Mouse (Mus musculus): ENCODE measurements around the gene Ntm. TPM values are rescaled to one million over a fixed set of nuclear protein-coding genes. Genes with fewer than 3 reads are reported as not detected.
A peak's percentile ranks its signal among the peaks of the same experiment; 100 is the strongest.

Gene Ntm
- total RNA-seq, 2 experiments from 2014 or later: 2.2 to 2.7 TPM

DNA sequence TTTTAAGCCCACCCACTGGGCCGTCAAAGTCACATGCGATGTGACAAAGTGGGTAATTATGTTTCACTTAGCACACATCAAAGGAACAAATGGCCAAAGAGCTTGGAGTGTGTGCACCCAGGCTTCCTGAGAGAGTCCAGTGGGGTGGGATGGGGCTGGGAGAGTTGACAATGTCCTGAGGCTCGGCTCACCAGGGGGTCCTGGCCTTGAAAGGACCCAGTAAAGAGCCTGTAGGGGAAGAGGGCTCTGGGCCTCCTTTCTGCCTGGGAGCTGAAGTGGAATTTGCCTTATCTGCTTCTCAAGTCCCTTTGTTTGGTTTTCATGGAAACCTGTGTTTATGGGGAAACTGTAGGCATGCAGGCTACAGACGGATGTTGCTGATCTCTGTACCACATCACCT, 529.0 kb downstream of the Ntm start:
- no peak for DNase-seq (ENCODE audit: low spot score)
- intact Hi-C loops (cut with DNase I): no loop called here

GRCm38 (mm10) chr9:29433156-29433555, 529.8 kb downstream of the Ntm start:
- no peak for DNase-seq (ENCODE audit: low spot score)
- intact Hi-C loops (cut with DNase I): no loop called here

DNA sequence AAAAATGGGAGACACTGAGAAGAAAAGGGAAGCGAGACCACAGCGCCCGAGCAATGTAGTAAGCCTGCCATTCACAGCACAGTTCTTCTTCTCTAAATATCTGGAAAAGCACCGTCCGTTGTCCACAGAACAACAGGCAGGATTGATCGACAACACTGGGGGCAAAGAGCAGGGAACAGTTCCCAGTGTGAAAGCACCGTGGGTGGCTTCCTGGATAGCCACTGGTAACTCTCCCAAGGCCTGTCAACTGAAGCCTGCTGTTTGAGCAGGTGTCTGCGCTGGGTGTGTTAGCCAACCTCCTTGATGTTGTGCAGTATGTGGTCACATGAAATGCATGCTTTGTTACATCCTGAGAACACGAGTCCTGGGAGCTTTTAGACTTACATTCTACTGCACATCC, 531.4 kb downstream of the Ntm start:
- DNase-seq (ENCODE audit: low spot score): no peak
- intact Hi-C loops (cut with DNase I): no loop called here

DNA sequence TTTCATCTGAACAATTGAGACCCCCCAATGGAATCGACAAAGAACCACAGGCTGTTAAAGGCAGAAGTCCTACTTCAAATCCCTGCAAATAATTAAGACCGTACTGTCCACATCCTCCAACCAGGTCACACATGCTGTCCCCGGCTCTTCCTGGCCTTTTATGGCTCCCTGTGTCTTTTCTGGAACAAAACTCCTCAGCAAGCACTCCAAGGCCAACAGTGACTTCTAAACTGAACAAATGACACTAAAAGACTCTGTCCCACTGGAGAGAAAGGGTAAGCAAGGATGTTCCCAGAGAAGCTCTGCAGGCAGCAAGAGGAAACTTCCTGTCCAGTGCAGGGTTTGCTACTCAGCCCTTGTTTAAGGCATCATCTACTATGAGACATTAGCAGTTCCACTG, 532.8 kb downstream of the Ntm start:
- intact Hi-C loops (cut with DNase I): no loop called here
- DNase-seq (ENCODE audit: low spot score): no peak

- DNase-seq (ENCODE audit: low spot score): no peak
- intact Hi-C loops (cut with DNase I): no loop called here
These were observed 534.6 kb downstream of the Ntm start for GRCm38 (mm10) chr9:29428322-29428721.

- intact Hi-C loops (cut with DNase I): no loop called here
- DNase-seq (ENCODE audit: low spot score): no peak
These were observed 536.7 kb downstream of the Ntm start for GRCm38 (mm10) chr9:29426261-29426660.

- intact Hi-C loops (cut with DNase I): no loop called here
These were observed 547.4 kb downstream of the Ntm start for GRCm38 (mm10) chr9:29415578-29415977.

DNA sequence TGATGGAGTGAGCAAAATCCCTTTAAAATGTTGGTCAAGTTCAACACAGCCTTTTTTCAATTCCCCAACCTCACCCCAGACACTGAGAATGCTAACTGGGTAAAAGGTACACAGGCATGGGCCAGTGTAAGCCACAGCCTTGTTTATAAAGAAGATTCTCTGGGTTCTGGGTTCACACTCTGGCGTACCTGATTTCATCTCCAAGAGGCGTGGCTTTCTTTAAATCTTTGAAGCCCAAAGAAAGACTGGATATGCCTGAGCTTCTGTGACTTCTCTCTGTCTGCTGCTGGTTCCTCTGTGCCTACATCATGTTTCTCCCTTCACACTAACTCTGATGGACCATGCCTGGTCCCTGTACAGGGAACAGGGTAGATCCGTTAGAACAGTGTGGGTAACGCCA, 549.8 kb downstream of the Ntm start:
- intact Hi-C loops (cut with DNase I): loop anchor here (2.0 kb wide), 1 partner anchor 230 kb away; no protein-coding TSS in a partner anchor
- no peak for DNase-seq (ENCODE audit: low spot score)

More at GRCm38 (mm10) chr9:29415578-29415977, 547.4 kb downstream of the Ntm start:
- DNase-seq (ENCODE audit: low spot score): no peak

GRCm38 (mm10) chr9:29412181-29412771, 550.7 kb downstream of the Ntm start:
- peak; percentile 3 for DNase-seq (ENCODE audit: low spot score)
- intact Hi-C loops (cut with DNase I): loop anchor here (2.0 kb wide), 1 partner anchor 231 kb away; no protein-coding TSS in a partner anchor

- intact Hi-C loops (cut with DNase I): loop anchor here (2.0 kb wide), 2 partner anchors 231 to 1151 kb away; no protein-coding TSS in a partner anchor
These were observed 551.3 kb downstream of the Ntm start for GRCm38 (mm10) chr9:29411408-29412180.

DNA sequence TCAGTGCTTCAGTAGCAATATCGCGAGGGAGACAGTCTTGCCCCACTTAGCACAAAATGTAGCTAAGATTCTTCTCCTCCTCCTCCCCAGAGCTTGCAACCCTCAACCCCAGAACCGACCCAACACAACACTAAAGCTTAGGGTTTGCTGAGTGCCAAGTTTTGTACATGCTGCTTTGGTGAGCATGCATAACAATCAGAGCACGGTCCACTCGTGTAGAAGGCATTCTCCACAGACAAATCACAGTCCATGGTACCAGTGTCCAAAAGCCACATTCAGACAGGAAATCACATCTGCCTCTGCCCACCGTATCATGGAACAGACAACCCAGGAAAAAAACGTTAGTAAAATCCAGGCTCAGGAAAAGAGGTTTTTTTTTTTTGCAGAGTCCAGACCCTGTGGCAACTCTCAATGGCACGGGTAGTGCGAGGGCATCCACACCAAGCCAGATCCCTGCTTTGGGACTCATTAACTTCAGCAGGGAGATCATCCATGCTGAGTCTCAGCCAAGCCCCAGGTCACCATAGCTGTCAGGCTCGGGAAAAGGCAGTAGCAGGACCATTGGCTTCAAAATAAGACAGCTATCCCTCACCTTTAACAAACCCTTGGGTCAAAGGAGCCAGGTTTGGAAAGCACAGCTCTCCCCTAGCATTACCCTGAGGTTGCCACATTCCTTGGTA, 552.1 kb downstream of the Ntm start:
- intact Hi-C loops (cut with DNase I): loop anchor here (2.0 kb wide), 1 partner anchor 1150 kb away; no protein-coding TSS in a partner anchor
- no peak for DNase-seq (ENCODE audit: low spot score)

More at GRCm38 (mm10) chr9:29411408-29412180, 551.3 kb downstream of the Ntm start:
- DNase-seq (ENCODE audit: low spot score): no peak

DNA sequence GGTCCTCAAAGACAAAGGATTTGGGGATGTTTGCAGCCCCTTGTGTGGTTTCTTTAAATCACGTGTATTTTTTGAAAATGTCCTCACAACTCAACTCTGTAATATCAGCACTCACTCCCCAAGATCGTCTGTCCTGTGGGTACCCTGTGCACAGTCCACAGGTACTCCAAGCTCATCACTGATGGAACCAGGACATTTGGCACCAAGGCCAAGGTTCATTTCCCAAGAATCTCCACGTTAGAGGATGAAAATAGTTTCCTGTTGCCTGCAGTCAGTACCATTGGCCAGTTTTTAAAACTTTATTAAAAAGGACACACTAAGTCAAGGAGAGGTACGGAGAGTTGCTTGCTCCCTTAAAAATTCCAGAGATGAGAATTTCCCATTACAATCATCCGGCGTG, 552.7 kb downstream of the Ntm start:
- intact Hi-C loops (cut with DNase I): loop anchor here (2.0 kb wide), 1 partner anchor 1149 kb away; no protein-coding TSS in a partner anchor

DNA sequence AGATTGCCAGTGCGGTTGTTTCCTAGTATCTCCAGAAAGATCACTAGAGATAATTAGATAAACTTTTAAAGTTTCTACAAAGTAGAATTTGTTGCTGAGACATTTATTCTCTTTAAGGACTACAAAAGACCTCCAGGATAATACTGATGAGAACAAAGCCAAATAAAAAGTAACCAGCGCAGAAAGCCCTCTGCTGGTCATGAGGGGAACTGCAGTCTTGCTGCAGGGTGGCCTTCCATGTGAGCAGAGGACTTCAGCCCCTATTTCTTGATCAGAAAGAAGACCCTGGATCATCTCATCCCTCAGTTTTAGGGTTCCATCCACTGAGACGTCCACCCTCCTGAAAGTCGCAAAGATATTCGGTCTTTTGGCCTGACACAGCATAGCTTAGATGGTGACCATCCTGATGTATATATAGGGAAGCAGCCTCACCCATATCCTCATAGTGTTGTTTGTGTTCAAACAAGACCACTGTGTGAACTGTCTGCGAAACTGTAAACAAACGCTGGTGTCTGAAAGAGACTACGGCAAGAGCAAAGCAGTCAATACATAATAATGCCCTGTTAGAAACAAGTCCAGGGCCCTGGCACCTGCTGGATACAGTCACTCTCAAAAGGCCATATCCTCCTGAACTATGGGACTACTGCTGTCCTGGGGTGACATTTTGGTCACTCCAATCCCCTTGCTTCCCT, 553.6 kb downstream of the Ntm start:
- intact Hi-C loops (cut with DNase I): loop anchor here (2.0 to 5.0 kb wide), 2 partner anchors 49 to 207 kb away; no protein-coding TSS in a partner anchor
- no peak for DNase-seq (ENCODE audit: low spot score)

More for the DNA sequence above, 552.7 kb downstream of the Ntm start:
- no peak for DNase-seq (ENCODE audit: low spot score)

- intact Hi-C loops (cut with DNase I): loop anchor here (2.0 to 5.0 kb wide), 2 partner anchors 51 to 206 kb away; no protein-coding TSS in a partner anchor
- no peak for DNase-seq (ENCODE audit: low spot score)
These were observed 555.0 kb downstream of the Ntm start for GRCm38 (mm10) chr9:29407954-29408353.

DNA sequence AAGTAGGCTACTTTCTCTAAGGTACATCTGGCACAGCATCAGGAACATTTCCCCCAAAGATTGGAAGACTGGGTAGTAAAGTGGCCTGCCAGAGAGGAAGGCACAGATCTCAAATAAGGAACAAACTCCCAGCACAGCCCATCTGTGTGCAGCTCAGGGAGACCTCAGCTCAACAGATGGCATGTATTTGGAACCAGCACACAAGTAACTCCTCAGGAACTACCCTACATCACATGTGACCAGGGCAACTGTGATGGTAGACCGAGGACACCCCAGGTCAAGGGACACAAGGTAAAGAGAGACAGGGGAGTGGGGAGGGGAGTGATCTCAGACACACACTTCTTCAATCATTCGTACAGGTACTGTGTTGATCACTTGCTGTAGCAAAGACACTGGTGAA, 556.0 kb downstream of the Ntm start:
- no peak for DNase-seq (ENCODE audit: low spot score)
- intact Hi-C loops (cut with DNase I): loop anchor here (5.0 kb wide), 1 partner anchor 205 kb away; no protein-coding TSS in a partner anchor

DNA sequence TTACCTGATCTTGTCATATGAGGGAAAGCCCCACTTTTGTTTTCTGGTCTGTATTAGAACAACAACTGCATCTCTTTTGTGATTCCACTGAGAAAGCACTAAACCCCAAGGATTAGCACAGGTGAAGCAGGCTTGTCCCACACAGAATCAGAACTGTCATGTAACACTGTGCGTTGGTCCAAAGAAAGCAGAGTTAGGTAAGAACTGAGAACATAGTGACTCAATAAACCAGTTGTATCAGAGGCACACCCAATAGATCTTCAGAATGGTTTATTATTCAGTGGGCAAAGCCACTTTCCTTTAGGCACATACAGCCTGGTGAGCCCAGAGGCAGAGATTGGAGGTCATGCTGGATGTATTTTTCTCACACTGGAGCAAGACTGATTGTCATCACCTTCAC, 556.9 kb downstream of the Ntm start:
- intact Hi-C loops (cut with DNase I): loop anchor here (5.0 kb wide), 1 partner anchor 204 kb away; no protein-coding TSS in a partner anchor

DNA sequence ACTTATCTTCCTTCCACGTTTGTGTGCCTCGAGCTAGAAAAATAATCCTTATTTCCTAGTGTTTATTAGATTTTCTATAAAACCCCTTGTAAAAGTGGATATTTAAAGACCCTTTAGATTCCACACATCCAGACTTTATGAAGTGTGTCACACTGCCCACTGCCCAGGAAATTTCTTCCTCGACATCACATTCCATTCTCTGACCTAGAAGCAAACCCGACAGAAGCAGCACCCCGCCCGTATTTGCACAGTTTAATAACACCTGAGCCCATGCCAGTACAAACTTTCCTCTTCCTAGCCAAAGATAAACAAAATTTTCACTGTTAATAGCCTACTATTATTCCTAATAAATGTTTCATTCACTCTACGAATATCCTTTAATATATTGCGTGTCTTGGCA, 562.8 kb downstream of the Ntm start:
- no peak for DNase-seq (ENCODE audit: low spot score)
- intact Hi-C loops (cut with DNase I): no loop called here

More for the DNA sequence above, 556.9 kb downstream of the Ntm start:
- no peak for DNase-seq (ENCODE audit: low spot score)

DNA sequence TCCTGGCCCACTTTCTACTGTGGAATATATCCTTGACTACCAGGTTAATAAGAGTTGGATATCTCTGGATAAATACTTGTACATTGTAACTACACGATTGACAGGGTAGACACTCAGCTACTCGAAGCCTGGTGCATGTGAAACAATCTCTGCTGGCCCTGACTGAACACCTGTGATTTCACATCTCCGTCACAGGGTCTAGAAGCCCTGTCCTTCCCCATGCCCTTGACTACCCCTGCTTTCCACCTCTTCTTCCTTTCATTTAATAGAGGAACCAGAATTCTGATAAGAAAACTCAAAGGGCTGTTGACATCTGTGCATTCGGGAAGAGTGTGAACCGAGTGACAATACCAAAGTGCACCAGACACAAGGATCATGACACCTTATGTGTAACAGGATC, 566.8 kb downstream of the Ntm start:
- intact Hi-C loops (cut with DNase I): no loop called here
- no peak for DNase-seq (ENCODE audit: low spot score)

GRCm38 (mm10) chr9:29393136-29393535, 569.8 kb downstream of the Ntm start:
- intact Hi-C loops (cut with DNase I): no loop called here
- no peak for DNase-seq (ENCODE audit: low spot score)
